Mouse (Mus musculus) stomach, postnatal 0 days (tissue): ENCODE results near the gene Atp5b.

Experiments used
- CTCF ChIP-seq: IDR thresholded peaks from 2 replicates; pipeline ENCODE4 v1.5.1; 2016; ENCODE audit warnings: antibody characterized with exemption, low read depth, mild to moderate bottlenecking, moderate library complexity
- EP300 ChIP-seq: optimal IDR thresholded peaks from 2 replicates; pipeline ENCODE3; 2016; ENCODE audit warnings: antibody characterized with exemption

GRCm38 (mm10) chr10:128053001-128053400 is 30.1 kb upstream of the Atp5b start:
- no peak for TF ChIP-seq CTCF
- TF ChIP-seq EP300, result no peak
